Mouse (Mus musculus) cerebellum, adult 2 months (tissue): Measurements from ENCODE around the gene Tepp. TPM values are rescaled to one million over a fixed set of nuclear protein-coding genes. Genes with fewer than 3 reads are reported as not detected.

ENCODE experiments used
- DNase-seq, 2 experiments: peaks; one replicate each; pipeline ENCODE4 v3.0.0; 2021
- H3K27ac ChIP-seq: fragments of 200-500 bp; 2 replicates; pipeline ENCODE4 v1.5.1; 2012; ENCODE audit warnings: low read length, control low read depth, inconsistent platforms; ENCODE audit not compliant: insufficient read depth
- H3K27me3 ChIP-seq: fragments of 200-500 bp; 2 replicates; pipeline ENCODE4 v1.6.1; 2012; ENCODE audit warnings: inconsistent platforms, mild to moderate bottlenecking, low read length, moderate library complexity; ENCODE audit not compliant: control insufficient read depth, insufficient read depth
- H3K4me1 ChIP-seq: fragments of 200-500 bp; 2 replicates; pipeline ENCODE4 v1.6.1; 2011; ENCODE audit warnings: low read length; ENCODE audit not compliant: control insufficient read depth, insufficient read depth
- H3K4me3 ChIP-seq: fragments of 200-500 bp; replicated peaks from 2 replicates; pipeline ENCODE3; 2011; ENCODE audit warnings: mild to moderate bottlenecking, low read depth, low read length, control low read depth; ENCODE audit not compliant: insufficient read depth
- CTCF ChIP-seq: fragments of 200-500 bp; IDR thresholded peaks from 2 replicates; pipeline ENCODE4 v1.5.1; 2011; ENCODE audit warnings: low read depth, mild to moderate bottlenecking, control low read depth, low read length, moderate library complexity, borderline replicate concordance; ENCODE audit not compliant: insufficient read depth
- POLR2A ChIP-seq: fragments of 200-500 bp; IDR thresholded peaks from 2 replicates; pipeline ENCODE4 v1.6.1; 2011; ENCODE audit warnings: low read length, control low read depth, borderline replicate concordance; ENCODE audit not compliant: insufficient read depth
- WGBS: fragments of 180-500 bp; shearing (Covaris S2); methylation state at CpG from one replicate; pipeline ENCODE4 v1.1.7; 2018; 5-methylcytosine and 5-hydroxymethylcytosine counted together
- polyA plus RNA-seq: library from polyadenylated mRNA; depleted of rRNA; stranded (reverse); fragments of >200 nt; gene quantifications from 2 replicates; pipeline ENCODE4 v1.2.3, GENCODE M21; 2012

The Tepp gene
- polyA plus RNA-seq, 1 experiment = 0.18 TPM

DNA sequence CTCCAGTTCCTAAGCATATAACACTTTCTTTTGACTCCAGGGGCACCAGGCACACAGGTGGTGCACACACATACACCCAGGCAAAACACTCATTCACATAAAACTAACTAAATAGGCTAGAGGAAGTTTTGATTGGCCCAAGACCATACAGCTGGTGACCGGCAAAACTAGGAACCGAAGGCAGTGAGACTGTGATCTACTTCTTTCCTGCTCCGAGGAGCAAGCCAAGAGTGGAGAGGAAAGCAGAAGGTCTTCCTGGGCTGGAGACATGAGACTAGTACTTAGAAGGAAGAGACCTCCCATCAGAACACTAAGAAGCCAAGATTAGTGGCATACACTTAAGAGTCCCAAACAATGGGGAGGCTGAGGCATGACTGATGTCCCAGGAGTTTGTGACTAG lies 12.8 kb downstream of the Tepp start:
- no peak for DNase-seq
- no peak overlapping the region for H3K4me3 ChIP-seq
- no peak overlapping the region for H3K27ac ChIP-seq
- WGBS = 89% methylated on average over 3 of the region's 3 CpGs
- no peak for TF ChIP-seq POLR2A
- no peak for TF ChIP-seq CTCF
- no peaks in the 10 kb centered on the region for H3K27me3 ChIP-seq
- H3K4me1 ChIP-seq = peaks cover 4% of the 10 kb centered on the region; the same call in 1 of the 2 replicates

DNA sequence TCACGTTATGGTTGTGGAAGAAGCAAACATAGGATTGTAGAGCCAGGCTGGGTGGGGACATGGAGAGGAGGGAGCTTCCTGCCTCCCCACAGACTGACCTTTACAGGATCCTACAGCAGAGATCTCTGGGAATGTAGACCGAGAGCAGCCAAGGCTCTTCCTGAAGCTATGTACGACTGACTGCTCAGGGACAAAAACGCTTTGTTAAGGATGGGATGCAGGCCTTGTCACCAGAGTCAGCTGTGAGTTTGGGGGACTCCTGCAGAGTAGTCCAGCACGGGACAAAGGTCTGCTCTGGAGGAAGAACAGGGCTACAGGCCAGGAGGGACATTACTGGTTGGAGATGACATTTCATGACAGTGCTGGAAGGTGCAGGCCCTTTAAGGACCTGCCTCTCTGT lies 14.3 kb downstream of the Tepp start:
- no peak for TF ChIP-seq CTCF
- TF ChIP-seq POLR2A = no peak
- 17% methylated on average over 5 of the region's 5 CpGs for WGBS
- H3K4me3 ChIP-seq = no peak overlapping the region
- DNase-seq = no peak
- no peak overlapping the region for H3K27ac ChIP-seq
- peaks cover 4% of the 10 kb centered on the region; the same call in 1 of the 2 replicates for H3K4me1 ChIP-seq
- no peaks in the 10 kb centered on the region for H3K27me3 ChIP-seq

DNA sequence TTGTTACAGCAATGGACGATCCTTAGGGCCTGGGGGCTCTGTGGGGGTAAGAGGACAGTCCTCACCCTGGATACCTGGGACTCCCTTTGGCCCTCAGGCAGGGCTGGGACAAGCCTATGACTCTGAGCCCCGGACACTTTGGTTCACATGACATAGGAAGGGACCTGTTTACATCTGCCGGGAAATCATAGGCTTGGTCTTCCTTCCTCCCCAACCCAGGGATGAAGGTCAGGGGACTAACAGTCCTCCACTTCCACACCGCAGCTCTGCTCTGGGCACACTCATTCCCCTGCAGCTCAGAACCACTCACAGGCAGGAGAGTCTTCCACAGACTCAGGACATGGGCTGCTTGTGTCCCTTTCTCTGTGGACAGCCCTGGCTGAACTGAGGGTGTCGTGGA lies 16.5 kb downstream of the Tepp start:
- no peak for DNase-seq
- WGBS = 88% methylated on average over 5 of the region's 5 CpGs
- no peak for TF ChIP-seq POLR2A
- TF ChIP-seq CTCF = no peak

DNA sequence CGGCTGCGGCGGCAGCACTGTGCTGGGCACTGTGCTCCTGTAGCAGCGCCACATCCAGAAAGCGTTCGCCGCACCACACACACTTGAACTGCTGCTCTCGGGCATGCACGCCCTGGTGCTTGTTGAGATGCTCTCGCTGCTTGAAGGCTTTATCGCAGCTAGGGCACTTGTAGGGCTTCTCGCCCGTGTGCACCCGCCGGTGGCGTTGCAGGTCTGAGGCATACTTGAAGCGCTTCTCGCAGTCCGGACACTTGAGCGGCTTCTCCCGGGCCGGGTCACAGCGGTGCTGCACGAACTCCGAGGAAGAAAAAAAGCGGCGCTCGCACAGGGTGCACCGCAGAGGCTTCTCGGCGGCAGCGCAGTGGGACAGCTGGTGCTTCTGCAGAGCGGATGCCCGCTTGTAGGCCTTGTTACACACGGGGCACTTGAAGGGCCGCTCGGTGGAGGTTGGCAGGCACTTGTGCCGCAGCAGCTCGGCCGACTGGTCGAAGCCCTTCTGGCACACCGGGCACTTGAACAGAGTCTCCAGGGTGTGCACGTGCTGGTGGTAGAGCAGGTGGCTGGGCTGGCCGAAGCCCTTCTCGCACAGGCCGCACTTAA lies 17.6 kb downstream of the Tepp start:
- TF ChIP-seq POLR2A (no peak), CTCF (no peak)
- Histone ChIP-seq H3K4me1 (peaks cover 4% of the 10 kb centered on the region), H3K4me3 (no peak overlapping the region), H3K27ac (no peak overlapping the region), H3K27me3 (no peaks in the 10 kb centered on the region)
- 84% methylated on average over 46 of the region's 46 CpGs for WGBS
- peak in 1 of 2 experiments; percentile 18 for DNase-seq

More for the DNA sequence above, 16.5 kb downstream of the Tepp start:
- no peak overlapping the region for H3K27ac ChIP-seq
- no peak overlapping the region for H3K4me3 ChIP-seq
- H3K4me1 ChIP-seq = peaks cover 4% of the 10 kb centered on the region
- no peaks in the 10 kb centered on the region for H3K27me3 ChIP-seq

DNA sequence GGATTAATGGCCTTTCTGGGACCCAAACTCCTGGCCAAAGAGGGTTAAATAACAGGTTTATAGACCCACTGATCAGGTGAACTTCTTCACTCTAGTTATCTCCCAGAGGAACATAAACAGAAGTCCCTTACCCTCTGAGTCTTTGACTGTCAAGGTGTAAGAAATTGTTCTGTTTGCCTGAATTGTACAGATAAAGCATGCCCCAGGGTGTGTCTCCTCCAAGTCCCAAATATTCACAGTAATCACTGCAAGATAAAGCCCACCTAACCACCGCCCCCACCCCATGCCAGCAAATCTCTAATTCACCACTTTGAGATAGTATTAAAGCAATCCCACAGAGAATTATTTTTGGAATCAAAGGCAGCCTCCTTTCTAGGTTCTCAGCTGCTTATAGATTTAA lies 20.0 kb downstream of the Tepp start:
- Histone ChIP-seq H3K4me3 (no peak overlapping the region), H3K27me3 (no peaks in the 10 kb centered on the region), H3K4me1 (no peaks in the 10 kb centered on the region; the same call in none of the 2 replicates), H3K27ac (no peak overlapping the region)
- no peak for DNase-seq
- 70% methylated on average over 1 of the region's 1 CpGs for WGBS
- TF ChIP-seq POLR2A = no peak
- no peak for TF ChIP-seq CTCF

DNA sequence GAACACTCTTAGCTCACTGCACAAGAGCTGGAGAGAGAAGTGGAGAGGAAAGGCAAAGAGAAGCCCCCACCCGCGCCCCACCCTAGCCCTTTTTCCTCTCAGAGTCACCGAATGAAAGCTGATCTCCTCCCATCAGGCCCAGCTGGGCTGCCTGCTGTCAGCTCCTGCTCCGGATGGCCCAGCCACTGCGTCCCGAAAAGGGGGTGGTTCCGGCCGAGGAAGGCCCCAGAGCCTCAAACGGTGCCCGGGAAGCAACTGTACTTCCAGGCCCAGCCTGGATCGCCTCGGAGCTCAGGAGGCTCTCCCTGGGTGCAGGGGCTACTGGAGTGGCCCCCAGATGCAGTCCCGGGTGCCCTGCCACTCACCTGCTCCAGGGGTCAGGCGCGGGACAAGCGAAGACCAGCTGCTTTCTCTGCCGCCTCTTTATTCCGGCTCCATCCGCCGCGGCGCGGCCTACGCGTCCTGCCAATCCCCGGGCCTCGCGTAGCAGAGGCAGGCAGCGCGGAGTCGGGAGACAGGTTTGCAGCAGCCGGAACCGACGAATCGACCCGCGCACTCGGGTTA lies 20.9 kb downstream of the Tepp start:
- Histone ChIP-seq H3K27ac (peak overlapping the region; percentile 65), H3K4me3 (peak overlapping the region; percentile 88), H3K4me1 (no peaks in the 10 kb centered on the region; the same call in none of the 2 replicates), H3K27me3 (no peaks in the 10 kb centered on the region)
- no peak for DNase-seq
- TF ChIP-seq CTCF (no peak), POLR2A (no peak)
- under 1% methylated on average over 38 of the region's 38 CpGs for WGBS

DNA sequence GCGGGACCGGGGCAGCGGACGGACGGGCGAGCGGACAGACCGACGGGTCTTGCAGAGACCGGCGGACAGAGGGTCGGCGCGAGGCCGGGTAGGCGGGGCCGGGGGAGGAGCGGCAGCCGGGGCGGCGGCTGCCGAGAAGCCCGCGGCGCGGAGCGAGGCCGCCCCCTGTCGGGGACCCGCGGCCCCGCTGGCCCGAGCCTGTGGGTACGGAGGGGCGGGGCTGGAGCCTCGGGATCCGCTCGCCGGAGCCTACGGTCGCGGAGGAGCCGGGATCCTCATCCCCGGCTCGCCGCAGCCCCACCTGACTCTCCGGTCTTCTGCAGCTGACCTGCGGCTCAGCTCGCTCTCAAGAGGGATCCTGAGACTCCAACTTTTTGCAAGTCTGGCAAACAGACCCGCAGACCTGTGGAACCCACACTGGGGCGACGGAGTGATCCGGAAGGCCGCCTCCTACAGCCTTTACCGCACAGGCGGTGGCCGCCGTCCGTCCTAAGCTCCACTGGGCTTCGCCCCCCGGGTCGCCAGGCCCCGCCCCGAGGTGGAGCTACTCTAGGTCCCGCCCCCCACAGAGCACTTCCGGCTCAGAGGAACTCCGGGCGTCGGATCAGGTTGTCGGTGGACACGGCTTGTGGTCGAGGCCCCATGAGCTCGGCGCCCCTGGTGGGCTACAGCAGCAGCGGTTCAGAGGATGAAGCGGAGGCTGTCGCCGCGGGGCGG lies 21.5 kb downstream of the Tepp start, which contains the start of the genes Zfp319 and Usb1:
TSS of gene Zfp319 (minus strand) at position 231 of the 717 bp plus-strand sequence.
TSS of gene Usb1 (plus strand) at position 565 of the 717 bp plus-strand sequence.
- under 1% methylated on average over 75 of the region's 80 CpGs for WGBS

More for the DNA sequence above, 21.5 kb downstream of the Tepp start, which contains the start of the genes Zfp319 and Usb1:
- TF ChIP-seq POLR2A = peak; percentile 58; the same call in 1 of the 2 replicates
- peak; percentile 42 for TF ChIP-seq CTCF
- Histone ChIP-seq H3K4me1 (no peaks in the 10 kb centered on the region; the same call in none of the 2 replicates), H3K27me3 (no peaks in the 10 kb centered on the region), H3K27ac (peak within 1 kb of the TSS; percentile 92), H3K4me3 (peak within 1 kb of the TSS; percentile 88)
- peak; percentile 90 to 93 for DNase-seq
